Mouse (Mus musculus): ENCODE measurements at regions not wholly inside any gene's neighbourhood (a gene's known extent, or its start where the extent isn't known, plus 50 kb on each side); places are given as distances from the start of the nearest gene placed in this dataset.
A peak's percentile ranks its signal among the peaks of the same experiment; 100 is the strongest.

DNA sequence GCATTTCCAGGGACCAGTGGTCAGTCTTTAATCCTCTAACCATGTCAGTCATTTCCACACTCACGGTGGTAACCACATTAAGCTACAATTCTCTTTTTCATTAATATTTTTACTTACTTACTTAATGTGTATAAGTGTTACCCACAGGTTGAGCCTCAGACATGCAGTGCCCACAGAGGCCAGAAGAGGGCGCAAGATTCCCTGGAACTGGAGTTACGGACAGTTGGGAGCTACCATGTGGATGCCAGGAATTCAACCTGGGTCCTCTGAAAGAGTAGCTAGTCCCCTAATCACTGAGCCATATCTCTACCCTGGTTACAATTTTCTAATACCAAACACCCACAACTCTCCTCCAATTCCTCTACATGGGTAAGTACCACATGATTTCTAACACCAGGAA, 420.5 kb downstream of the Lrig3 start:
- H3K4me2 ChIP-seq: no peak overlapping the region
- H3K27me3 ChIP-seq: no peaks in the 10 kb centered on the region
- no peaks in the 10 kb centered on the region for H3K9me3 ChIP-seq (replicated peaks)
- ATAC-seq (replicated peaks; ENCODE audit: low FRiP score): no peak
- no peaks in the 10 kb centered on the region for H3K36me3 ChIP-seq
- no peaks in the 10 kb centered on the region for H3K4me1 ChIP-seq
- no peak overlapping the region for H3K27ac ChIP-seq
- H3K9ac ChIP-seq: no peak overlapping the region
- 76% methylated on average over 3 of the region's 3 CpGs for WGBS
- no peak overlapping the region for H3K4me3 ChIP-seq (replicated peaks)

DNA sequence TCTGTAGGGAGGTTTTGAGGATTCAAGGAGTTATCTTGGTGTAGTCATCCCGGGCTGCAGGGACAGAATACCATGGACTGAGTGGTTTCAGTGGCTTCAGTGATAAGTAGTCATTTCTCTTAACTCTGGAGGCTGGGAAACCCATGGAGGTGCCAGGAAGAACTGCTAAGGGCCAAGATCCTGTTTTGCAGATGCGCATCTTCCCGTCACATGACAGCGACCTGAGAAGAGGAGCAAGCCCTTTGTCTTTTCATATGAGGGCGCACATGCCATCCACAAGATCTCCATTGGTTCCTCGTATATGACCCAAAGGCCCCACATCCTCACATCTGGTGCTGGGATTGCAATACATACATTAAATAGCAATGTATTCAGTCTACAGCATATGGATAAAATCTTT, 419.7 kb downstream of the Lrig3 start:
- ATAC-seq (replicated peaks; ENCODE audit: low FRiP score): no peak
- 93% methylated on average over 6 of the region's 6 CpGs for WGBS

DNA sequence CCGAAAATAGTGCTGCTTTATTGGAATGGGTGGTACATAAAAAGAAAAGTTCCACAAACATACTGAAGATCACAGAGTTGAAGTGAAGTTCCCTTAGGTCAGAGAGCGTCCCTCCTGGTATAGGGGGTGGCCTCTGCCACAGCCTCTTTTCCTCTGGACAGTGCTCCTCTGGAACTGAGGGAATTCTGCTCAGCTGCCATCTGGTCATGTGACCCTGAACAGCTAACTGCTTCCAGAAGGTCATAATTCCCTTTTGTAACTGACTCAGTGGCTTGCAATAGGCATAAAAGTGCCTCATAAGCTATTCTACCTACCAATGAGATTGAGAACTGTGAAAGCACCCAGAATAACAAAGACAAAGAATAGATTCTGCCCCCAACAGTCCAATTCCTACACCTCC, 414.4 kb downstream of the Lrig3 start:
- H3K36me3 ChIP-seq: no peaks in the 10 kb centered on the region
- H3K9ac ChIP-seq: no peak overlapping the region
- no peak overlapping the region for H3K4me3 ChIP-seq (replicated peaks)
- 89% methylated on average over 2 of the region's 2 CpGs for WGBS
- no peak for ATAC-seq (replicated peaks; ENCODE audit: low FRiP score)
- no peak overlapping the region for H3K4me2 ChIP-seq
- H3K4me1 ChIP-seq: no peaks in the 10 kb centered on the region
- H3K27ac ChIP-seq: no peak overlapping the region
- no peaks in the 10 kb centered on the region for H3K9me3 ChIP-seq (replicated peaks)
- no peaks in the 10 kb centered on the region for H3K27me3 ChIP-seq

More for the DNA sequence above, 419.7 kb downstream of the Lrig3 start:
- no peak overlapping the region for H3K4me2 ChIP-seq
- H3K36me3 ChIP-seq: no peaks in the 10 kb centered on the region
- no peaks in the 10 kb centered on the region for H3K4me1 ChIP-seq
- H3K4me3 ChIP-seq (replicated peaks): no peak overlapping the region
- H3K27me3 ChIP-seq: no peaks in the 10 kb centered on the region
- H3K9me3 ChIP-seq (replicated peaks): no peaks in the 10 kb centered on the region
- no peak overlapping the region for H3K9ac ChIP-seq
- no peak overlapping the region for H3K27ac ChIP-seq

DNA sequence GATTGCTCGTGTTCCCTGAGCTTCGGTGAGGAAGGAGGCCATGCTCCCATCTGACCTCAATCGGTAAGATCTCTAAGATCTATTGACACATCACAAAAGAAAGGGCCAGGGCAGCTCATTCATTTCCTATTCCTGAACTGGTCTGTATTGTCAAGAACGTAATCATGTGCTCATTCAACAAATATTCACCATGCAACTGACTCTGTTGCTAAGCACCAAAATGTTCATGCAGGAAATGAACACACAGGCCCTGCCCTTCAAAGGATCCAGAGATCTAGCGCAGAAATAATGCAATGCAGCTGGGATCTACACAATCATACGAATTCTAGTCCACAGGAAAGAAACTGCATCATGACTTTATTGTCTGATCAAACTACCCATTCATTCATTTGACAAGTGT, 413.3 kb downstream of the Lrig3 start:
- no peaks in the 10 kb centered on the region for H3K4me1 ChIP-seq
- no peak for ATAC-seq (replicated peaks; ENCODE audit: low FRiP score)
- no peak overlapping the region for H3K4me2 ChIP-seq
- H3K27ac ChIP-seq: no peak overlapping the region
- H3K9me3 ChIP-seq (replicated peaks): no peaks in the 10 kb centered on the region
- H3K4me3 ChIP-seq (replicated peaks): no peak overlapping the region
- 57% methylated on average over 6 of the region's 6 CpGs for WGBS
- no peaks in the 10 kb centered on the region for H3K27me3 ChIP-seq
- H3K9ac ChIP-seq: no peak overlapping the region
- H3K36me3 ChIP-seq: no peaks in the 10 kb centered on the region

DNA sequence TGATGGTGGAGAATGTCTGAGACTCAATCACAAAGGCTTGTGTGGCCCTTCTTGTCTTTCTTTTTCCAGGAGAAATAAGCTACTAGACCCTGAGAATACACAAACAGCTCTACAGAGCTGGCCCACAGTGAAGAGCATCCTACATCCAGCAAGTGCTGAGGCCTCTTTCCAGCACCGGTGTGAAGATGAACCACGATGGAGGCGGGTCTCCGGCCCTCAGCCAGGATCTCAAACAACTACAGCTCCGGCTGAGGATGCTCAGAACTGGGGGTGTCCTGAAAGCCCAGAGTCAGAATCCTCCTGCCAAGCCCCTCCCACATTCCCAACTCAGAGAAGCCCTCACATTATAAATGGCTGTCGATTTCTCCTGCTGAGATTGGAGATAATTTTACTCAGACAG, 407.9 kb downstream of the Lrig3 start:
- peaks cover 14% of the 10 kb centered on the region for H3K4me1 ChIP-seq
- no peak for ATAC-seq (replicated peaks; ENCODE audit: low FRiP score)
- no peak overlapping the region for H3K9ac ChIP-seq
- H3K9me3 ChIP-seq (replicated peaks): no peaks in the 10 kb centered on the region
- no peak overlapping the region for H3K27ac ChIP-seq
- no peak overlapping the region for H3K4me2 ChIP-seq
- WGBS: 65% methylated on average over 6 of the region's 6 CpGs
- H3K4me3 ChIP-seq (replicated peaks): no peak overlapping the region
- H3K36me3 ChIP-seq: no peaks in the 10 kb centered on the region
- H3K27me3 ChIP-seq: no peaks in the 10 kb centered on the region

DNA sequence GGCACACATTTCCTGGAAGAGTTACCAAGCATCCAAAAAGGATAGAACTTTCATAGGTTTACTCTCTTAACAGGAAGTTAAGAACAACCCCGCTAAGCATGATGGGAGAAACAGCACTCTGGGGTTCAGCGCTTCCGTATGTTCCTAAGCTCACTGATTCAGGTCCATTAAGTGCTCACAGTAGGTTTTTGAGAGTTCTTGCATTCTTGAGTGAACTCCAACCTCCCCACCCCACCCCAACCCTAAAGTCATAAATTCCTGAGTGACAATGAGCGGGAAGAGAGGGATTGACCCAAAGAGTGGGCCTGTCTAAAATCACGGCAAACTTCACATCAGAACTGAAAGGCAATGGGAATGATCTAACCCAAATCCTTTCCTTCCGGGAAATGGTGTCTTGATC, 405.9 kb downstream of the Lrig3 start:
- WGBS: 82% methylated on average over 6 of the region's 6 CpGs
- Histone ChIP-seq H3K4me3 (replicated peaks) (no peak overlapping the region), H3K4me1 (peaks cover 19% of the 10 kb centered on the region), H3K4me2 (no peak overlapping the region), H3K27me3 (no peaks in the 10 kb centered on the region), H3K27ac (no peak overlapping the region), H3K9ac (no peak overlapping the region), H3K36me3 (no peaks in the 10 kb centered on the region), H3K9me3 (replicated peaks) (no peaks in the 10 kb centered on the region)
- ATAC-seq (replicated peaks; ENCODE audit: low FRiP score): no peak

DNA sequence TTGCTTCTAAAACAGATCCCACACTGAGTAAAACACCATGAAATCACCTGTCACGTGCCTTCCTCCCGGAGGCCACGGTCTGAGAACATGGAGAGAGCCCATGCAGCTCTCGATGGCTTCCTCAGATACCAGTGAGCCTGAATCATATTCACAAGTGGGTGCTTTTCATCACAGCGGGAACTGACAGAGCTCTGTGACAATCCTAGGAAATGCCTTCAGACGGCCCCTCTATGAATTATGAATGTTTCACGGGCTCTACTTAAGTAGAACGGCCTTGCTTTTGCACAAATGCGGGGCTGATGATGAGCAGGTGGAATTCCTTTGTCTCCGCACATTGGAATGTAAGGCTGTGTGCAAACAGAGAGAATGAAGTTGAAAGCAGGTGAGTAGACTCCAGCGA, 383.1 kb downstream of the Lrig3 start:
- Histone ChIP-seq H3K4me1 (no peaks in the 10 kb centered on the region), H3K4me3 (replicated peaks) (no peak overlapping the region), H3K4me2 (no peak overlapping the region), H3K9me3 (replicated peaks) (0 out of 2 replicates have a peak, but pooled peaks cover 3% of the 10 kb centered on the region), H3K27me3 (no peaks in the 10 kb centered on the region), H3K27ac (no peak overlapping the region), H3K9ac (no peak overlapping the region), H3K36me3 (no peaks in the 10 kb centered on the region)
- 79% methylated on average over 11 of the region's 11 CpGs for WGBS
- ATAC-seq (replicated peaks; ENCODE audit: low FRiP score): no peak

DNA sequence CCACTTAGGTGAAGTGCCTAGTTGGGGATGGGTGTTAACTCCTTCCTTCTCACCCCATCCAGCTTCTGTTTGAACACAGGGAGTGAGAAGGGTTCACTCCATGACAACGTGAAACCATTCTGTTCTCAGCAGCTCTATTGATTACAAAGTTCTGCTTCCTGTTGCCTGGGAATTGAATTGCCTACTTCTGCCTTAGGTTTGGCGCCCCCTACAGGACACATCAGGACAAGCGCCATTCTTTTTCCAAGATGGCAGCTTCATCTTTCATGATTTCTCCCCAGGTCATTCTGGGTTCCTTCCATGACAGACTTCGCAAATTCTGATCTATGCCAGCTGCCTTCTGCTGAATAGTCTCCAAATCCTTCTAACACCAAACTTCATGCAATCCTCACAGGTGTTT, 371.5 kb downstream of the Lrig3 start:
- WGBS: 82% methylated on average over 4 of the region's 4 CpGs
- Histone ChIP-seq H3K9me3 (replicated peaks) (peaks cover 5% of the 10 kb centered on the region; the same call in 1 of the 2 replicates), H3K4me3 (replicated peaks) (no peak overlapping the region), H3K4me2 (no peak overlapping the region), H3K36me3 (no peaks in the 10 kb centered on the region), H3K27me3 (no peaks in the 10 kb centered on the region), H3K27ac (no peak overlapping the region), H3K4me1 (no peaks in the 10 kb centered on the region), H3K9ac (no peak overlapping the region)
- no peak for ATAC-seq (replicated peaks; ENCODE audit: low FRiP score)

DNA sequence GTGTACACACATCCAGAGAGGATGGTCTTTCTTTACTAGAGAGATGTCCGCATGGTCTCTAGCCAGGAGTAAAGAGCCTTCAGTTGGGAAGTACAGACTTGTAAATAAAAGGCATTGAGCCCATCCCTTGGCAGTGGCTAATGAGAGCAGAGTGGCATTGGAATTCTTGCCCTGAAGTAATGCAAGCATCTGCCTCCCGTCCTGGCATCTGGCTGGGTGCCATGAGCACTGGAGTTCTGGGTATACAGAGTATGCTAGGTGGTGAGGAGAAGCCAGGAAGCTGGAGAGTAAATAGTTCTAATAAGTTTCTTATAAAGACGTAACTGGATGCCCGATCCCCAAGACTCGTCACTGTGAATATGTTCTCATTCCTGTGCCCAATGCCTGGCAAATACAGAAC, 367.8 kb downstream of the Lrig3 start:
- Histone ChIP-seq H3K27ac (no peak overlapping the region), H3K4me1 (peaks cover 16% of the 10 kb centered on the region), H3K27me3 (no peaks in the 10 kb centered on the region), H3K36me3 (no peaks in the 10 kb centered on the region), H3K4me2 (no peak overlapping the region), H3K9me3 (replicated peaks) (no peaks in the 10 kb centered on the region), H3K4me3 (replicated peaks) (no peak overlapping the region), H3K9ac (no peak overlapping the region)
- 89% methylated on average over 5 of the region's 5 CpGs for WGBS
- no peak for ATAC-seq (replicated peaks; ENCODE audit: low FRiP score)

DNA sequence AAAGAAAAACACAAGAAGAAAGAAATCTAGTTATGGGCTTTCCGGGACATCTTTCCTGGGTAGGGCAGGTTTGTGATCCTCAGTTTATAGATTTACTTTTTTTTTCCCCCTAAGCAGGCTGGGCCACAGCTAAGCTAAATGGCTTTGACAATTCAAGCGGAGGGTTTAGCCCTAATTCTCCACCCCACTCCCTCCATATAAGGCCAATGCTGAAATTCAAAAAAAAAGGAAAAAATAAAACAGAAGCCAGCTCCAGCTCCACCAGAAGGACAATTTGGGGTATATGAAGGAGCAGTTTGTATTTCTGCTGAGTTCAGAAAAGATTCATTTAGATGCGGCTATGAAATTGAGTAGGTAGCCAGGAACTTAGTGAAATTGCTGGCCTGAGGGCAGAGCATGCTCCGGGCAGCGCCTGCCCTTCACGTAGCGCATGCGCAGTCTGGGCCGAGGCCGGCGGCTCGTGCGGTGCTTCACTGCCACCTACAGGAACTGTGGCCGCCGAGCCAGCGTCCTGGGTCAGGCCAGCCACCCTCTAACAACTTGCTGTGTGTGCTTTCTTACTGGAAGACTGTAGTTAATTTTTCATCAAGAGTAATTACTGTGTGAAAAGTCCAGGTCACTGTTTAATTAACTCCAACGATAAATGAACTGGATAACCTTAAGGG, 364.5 kb downstream of the Lrig3 start:
- Histone ChIP-seq H3K27ac (peak overlapping the region; percentile 56; the same call in 1 of the 2 replicates), H3K9me3 (replicated peaks) (no peaks in the 10 kb centered on the region), H3K4me3 (replicated peaks) (no peak overlapping the region), H3K9ac (no peak overlapping the region), H3K4me1 (peaks cover 16% of the 10 kb centered on the region), H3K36me3 (no peaks in the 10 kb centered on the region), H3K4me2 (peak overlapping the region; percentile 44), H3K27me3 (no peaks in the 10 kb centered on the region)
- ATAC-seq (replicated peaks; ENCODE audit: low FRiP score): peak; percentile 97
- 5% methylated on average over 17 of the region's 17 CpGs for WGBS

DNA sequence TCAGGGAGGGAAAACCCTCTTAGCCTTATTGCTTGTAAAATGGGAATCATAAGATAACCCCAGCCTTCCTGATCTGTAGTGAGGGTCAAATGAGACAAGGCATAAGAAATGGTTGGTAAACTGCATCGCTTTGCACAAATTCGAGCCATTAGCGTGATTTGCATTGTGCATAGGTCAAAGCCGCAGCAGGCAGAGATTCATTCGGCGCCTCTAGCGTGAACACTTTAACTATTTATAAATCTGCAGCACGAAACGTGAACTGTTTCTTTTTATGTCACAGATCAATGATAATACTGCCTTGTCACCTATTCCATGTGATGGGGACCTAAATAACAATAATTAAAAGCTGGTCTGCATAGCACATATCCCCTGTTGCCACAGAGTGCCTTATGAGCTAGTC, 354.9 kb downstream of the Lrig3 start:
- Histone ChIP-seq H3K27ac (no peak overlapping the region), H3K27me3 (no peaks in the 10 kb centered on the region), H3K4me3 (replicated peaks) (no peak overlapping the region), H3K9me3 (replicated peaks) (no peaks in the 10 kb centered on the region), H3K36me3 (no peaks in the 10 kb centered on the region), H3K4me2 (no peak overlapping the region), H3K4me1 (no peaks in the 10 kb centered on the region), H3K9ac (no peak overlapping the region)
- WGBS: 83% methylated on average over 9 of the region's 9 CpGs
- no peak for ATAC-seq (replicated peaks; ENCODE audit: low FRiP score)

DNA sequence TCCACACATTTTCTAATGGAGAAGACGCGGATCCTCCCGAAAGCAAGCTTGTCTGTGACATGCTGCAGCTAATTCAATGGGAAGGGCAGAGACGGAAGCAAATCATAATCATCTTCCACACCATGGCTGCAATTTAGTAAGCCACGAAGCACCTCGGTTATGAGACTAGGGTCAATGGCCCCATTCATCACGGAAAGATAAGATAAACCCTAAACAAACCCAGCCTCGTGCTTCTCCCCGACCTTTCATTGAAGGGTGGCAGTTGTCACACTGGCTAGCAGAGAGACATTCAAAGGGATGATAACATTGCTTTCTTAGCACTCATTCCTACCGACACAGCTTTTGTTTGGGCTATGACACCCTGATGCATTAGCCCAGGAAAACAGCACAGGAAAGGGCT, 353.8 kb downstream of the Lrig3 start:
- Histone ChIP-seq H3K27me3 (no peaks in the 10 kb centered on the region), H3K9me3 (replicated peaks) (no peaks in the 10 kb centered on the region), H3K4me2 (no peak overlapping the region), H3K4me3 (replicated peaks) (no peak overlapping the region), H3K36me3 (no peaks in the 10 kb centered on the region), H3K9ac (no peak overlapping the region), H3K4me1 (no peaks in the 10 kb centered on the region), H3K27ac (no peak overlapping the region)
- WGBS: 64% methylated on average over 10 of the region's 10 CpGs
- no peak for ATAC-seq (replicated peaks; ENCODE audit: low FRiP score)

DNA sequence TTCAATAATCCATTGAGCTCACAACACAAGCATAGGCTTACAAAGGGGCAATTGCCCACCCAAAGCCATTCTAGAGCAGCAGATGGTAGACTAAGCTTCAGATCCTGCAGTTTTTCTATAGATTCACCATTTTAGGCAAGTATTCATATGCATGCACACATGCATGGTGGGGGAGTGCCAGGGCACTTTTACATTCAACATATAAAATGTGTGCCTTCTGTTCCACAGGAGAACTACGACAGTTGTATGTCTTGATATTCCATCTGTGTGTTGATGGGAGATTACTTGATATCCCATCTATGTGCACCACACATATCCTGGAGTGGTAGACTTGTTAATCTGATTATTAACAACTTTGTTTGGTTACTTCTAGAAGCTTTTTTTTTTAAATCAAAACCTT, 334.0 kb downstream of the Lrig3 start:
- ATAC-seq (replicated peaks; ENCODE audit: low FRiP score): no peak
- Histone ChIP-seq H3K36me3 (no peaks in the 10 kb centered on the region), H3K9ac (no peak overlapping the region), H3K9me3 (replicated peaks) (no peaks in the 10 kb centered on the region), H3K4me3 (replicated peaks) (no peak overlapping the region), H3K4me2 (no peak overlapping the region), H3K4me1 (no peaks in the 10 kb centered on the region), H3K27ac (no peak overlapping the region), H3K27me3 (no peaks in the 10 kb centered on the region)
- 85% methylated on average over 1 of the region's 1 CpGs for WGBS
